Mouse (Mus musculus) yolk sac, embryonic 10.5 days (tissue): ENCODE data around the gene Cep104.

ENCODE experiments used
- DNase-seq: peaks from one replicate; pipeline ENCODE4 v3.0.0-alpha.2; 2017; ENCODE audit warnings: low spot score

The Cep104 gene

GRCm38 (mm10) chr4:154045837-154046236 is 70.8 kb downstream of the Cep104 start:
- no peak for DNase-seq

GRCm38 (mm10) chr4:154051401-154051800 is 76.4 kb downstream of the Cep104 start:
- DNase-seq, result no peak

DNA sequence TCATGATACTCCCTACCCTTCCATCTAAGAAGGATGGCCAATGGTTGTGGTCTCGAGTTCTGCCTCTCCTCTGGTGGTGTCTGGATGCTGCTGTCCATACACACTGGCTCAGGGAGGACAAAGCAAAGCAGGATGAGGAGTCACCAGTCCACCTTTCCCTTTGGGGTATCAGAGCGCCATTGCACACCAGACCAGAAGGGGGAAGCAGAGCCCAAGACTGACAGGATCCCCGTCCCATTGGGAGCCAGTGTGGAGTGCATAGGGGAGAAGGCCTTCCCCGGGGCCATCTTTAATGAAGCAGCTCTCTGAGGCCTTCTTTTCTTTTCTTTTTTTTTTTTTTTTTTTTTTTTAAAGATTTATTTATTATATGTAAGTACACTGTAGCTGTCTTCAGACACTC is 78.1 kb downstream of the Cep104 start:
- no peak for DNase-seq

DNA sequence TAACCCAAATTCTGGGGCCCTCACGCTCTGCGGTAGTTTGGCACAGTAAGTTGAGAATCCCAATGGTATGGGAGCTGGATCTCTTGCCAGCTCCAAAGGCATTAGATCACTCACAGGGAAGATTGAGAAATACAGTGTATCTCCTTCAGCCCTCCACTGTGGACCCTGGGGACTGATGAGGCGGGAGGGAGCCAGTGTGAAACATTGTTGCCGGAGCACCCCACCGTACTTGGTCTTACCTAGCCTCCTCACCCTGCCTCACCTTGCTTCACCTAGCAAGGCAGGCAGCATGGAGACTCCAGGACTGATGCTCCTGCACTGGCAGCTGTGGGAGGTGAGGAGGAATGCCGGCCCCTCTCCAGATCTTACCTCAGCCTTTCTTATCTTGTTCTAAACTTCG is 80.5 kb downstream of the Cep104 start:
- DNase-seq, result no peak

GRCm38 (mm10) chr4:154056046-154056445 is 81.1 kb downstream of the Cep104 start:
- DNase-seq, result no peak

DNA sequence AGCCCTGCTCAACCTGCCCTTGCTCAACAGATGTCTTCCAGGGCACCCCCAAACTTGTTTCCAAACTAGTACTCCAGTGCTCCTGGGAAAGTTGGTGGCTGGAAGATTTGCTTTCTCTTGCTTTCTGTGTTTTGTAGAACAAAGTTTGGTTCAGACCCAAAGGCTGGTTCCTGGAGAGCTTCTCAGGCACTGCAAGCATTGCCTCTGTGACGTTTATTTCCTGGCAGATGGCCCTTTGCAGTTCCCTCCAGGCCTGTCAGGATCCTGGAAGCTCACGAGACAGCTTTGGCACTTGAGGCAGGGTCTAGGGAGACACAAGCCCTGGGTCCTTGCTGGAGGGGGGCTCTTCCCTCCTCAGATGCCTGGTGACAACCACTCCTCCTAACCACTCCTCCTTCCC is 81.7 kb downstream of the Cep104 start:
- DNase-seq, result no peak

- DNase-seq, result no peak
These were observed 82.7 kb downstream of the Cep104 start for GRCm38 (mm10) chr4:154057696-154058095.
